Mouse (Mus musculus): ENCODE measurements around the gene Tex44. TPM values are rescaled to one million over a fixed set of nuclear protein-coding genes. Genes with fewer than 3 reads are reported as not detected.

The Tex44 gene
- polyA plus RNA-seq, 1 experiment = not detected

- Histone ChIP-seq H3K4me3 (replicated peaks) (no peak overlapping the region), H3K9me3 (no peaks in the 10 kb centered on the region), H3K4me1 (peaks cover 91% of the 10 kb centered on the region), H3K27me3 (replicated peaks) (no peaks in the 10 kb centered on the region), H3K36me3 (replicated peaks; ENCODE audit: low read length) (peaks cover 5% of the 10 kb centered on the region)
- TF ChIP-seq GATA1 (IDR thresholded peaks at IDR 0.05; ENCODE audit: borderline replicate concordance, low read length) (no peak), FLI1 (IDR thresholded peaks at IDR 0.05; ENCODE audit: low read length) (no peak)
Observed at GRCm38 (mm10) chr1:86398222-86398621, 27.9 kb upstream of the Tex44 start.

GRCm38 (mm10) chr1:86399322-86399721 lies 26.8 kb upstream of the Tex44 start:
- TF ChIP-seq GATA1 (IDR thresholded peaks at IDR 0.05; ENCODE audit: borderline replicate concordance, low read length) (no peak), FLI1 (IDR thresholded peaks at IDR 0.05; ENCODE audit: low read length) (no peak)
- H3K4me1 ChIP-seq = peaks cover 89% of the 10 kb centered on the region
- H3K9me3 ChIP-seq = no peaks in the 10 kb centered on the region
- H3K27me3 ChIP-seq (replicated peaks) = no peaks in the 10 kb centered on the region
- H3K4me3 ChIP-seq (replicated peaks) = peak overlapping the region; percentile 25
- H3K36me3 ChIP-seq (replicated peaks; ENCODE audit: low read length) = peaks cover 7% of the 10 kb centered on the region

GRCm38 (mm10) chr1:86400096-86400754 lies 25.9 kb upstream of the Tex44 start:
- Histone ChIP-seq H3K9me3 (peaks cover 3% of the 10 kb centered on the region; the same call in 1 of the 2 replicates), H3K4me1 (peaks cover 88% of the 10 kb centered on the region), H3K4me3 (replicated peaks) (no peak overlapping the region), H3K36me3 (replicated peaks; ENCODE audit: low read length) (peaks cover 12% of the 10 kb centered on the region), H3K27me3 (replicated peaks) (no peaks in the 10 kb centered on the region)
- TF ChIP-seq FLI1 (IDR thresholded peaks at IDR 0.05; ENCODE audit: low read length) = no peak

- peaks cover 3% of the 10 kb centered on the region; the same call in 1 of the 2 replicates for H3K9me3 ChIP-seq
- no peak for TF ChIP-seq GATA1 (IDR thresholded peaks at IDR 0.05; ENCODE audit: borderline replicate concordance, low read length)
- no peak for TF ChIP-seq FLI1 (IDR thresholded peaks at IDR 0.05; ENCODE audit: low read length)
- H3K27me3 ChIP-seq (replicated peaks) = no peaks in the 10 kb centered on the region
- peaks cover 90% of the 10 kb centered on the region for H3K4me1 ChIP-seq
- no peak overlapping the region for H3K4me3 ChIP-seq (replicated peaks)
- H3K36me3 ChIP-seq (replicated peaks; ENCODE audit: low read length) = peaks cover 11% of the 10 kb centered on the region
Observed at GRCm38 (mm10) chr1:86404834-86405233, 21.3 kb upstream of the Tex44 start.

GRCm38 (mm10) chr1:86406313-86406712 lies 19.8 kb upstream of the Tex44 start:
- Histone ChIP-seq H3K36me3 (replicated peaks; ENCODE audit: low read length) (peaks cover 11% of the 10 kb centered on the region), H3K4me1 (peaks cover 91% of the 10 kb centered on the region), H3K27me3 (replicated peaks) (no peaks in the 10 kb centered on the region), H3K9me3 (peaks cover 3% of the 10 kb centered on the region; the same call in 1 of the 2 replicates), H3K4me3 (replicated peaks) (peak overlapping the region; percentile 77)
- no peak for TF ChIP-seq GATA1 (IDR thresholded peaks at IDR 0.05; ENCODE audit: borderline replicate concordance, low read length)
- TF ChIP-seq FLI1 (IDR thresholded peaks at IDR 0.05; ENCODE audit: low read length) = no peak

GRCm38 (mm10) chr1:86406914-86407313 lies 19.2 kb upstream of the Tex44 start:
- Histone ChIP-seq H3K9me3 (peaks cover 3% of the 10 kb centered on the region; the same call in 1 of the 2 replicates), H3K27me3 (replicated peaks) (no peaks in the 10 kb centered on the region), H3K36me3 (replicated peaks; ENCODE audit: low read length) (peaks cover 11% of the 10 kb centered on the region), H3K4me3 (replicated peaks) (peak overlapping the region; percentile 77), H3K4me1 (peaks cover 91% of the 10 kb centered on the region)
- TF ChIP-seq GATA1 (IDR thresholded peaks at IDR 0.05; ENCODE audit: borderline replicate concordance, low read length) = no peak
- TF ChIP-seq FLI1 (IDR thresholded peaks at IDR 0.05; ENCODE audit: low read length) = no peak

- H3K36me3 ChIP-seq (replicated peaks; ENCODE audit: low read length) = peaks cover 11% of the 10 kb centered on the region
- no peaks in the 10 kb centered on the region for H3K27me3 ChIP-seq (replicated peaks)
- peaks cover 86% of the 10 kb centered on the region for H3K4me1 ChIP-seq
- H3K9me3 ChIP-seq = peaks cover 3% of the 10 kb centered on the region; the same call in 1 of the 2 replicates
- peak overlapping the region; percentile 17 for H3K4me3 ChIP-seq (replicated peaks)
- TF ChIP-seq GATA1 (IDR thresholded peaks at IDR 0.05; ENCODE audit: borderline replicate concordance, low read length) (no peak), FLI1 (IDR thresholded peaks at IDR 0.05; ENCODE audit: low read length) (no peak)
Observed at GRCm38 (mm10) chr1:86408515-86408914, 17.6 kb upstream of the Tex44 start.

GRCm38 (mm10) chr1:86409476-86409875 lies 16.7 kb upstream of the Tex44 start:
- H3K4me1 ChIP-seq = peaks cover 88% of the 10 kb centered on the region
- no peaks in the 10 kb centered on the region for H3K27me3 ChIP-seq (replicated peaks)
- TF ChIP-seq GATA1 (IDR thresholded peaks at IDR 0.05; ENCODE audit: borderline replicate concordance, low read length) (no peak), FLI1 (IDR thresholded peaks at IDR 0.05; ENCODE audit: low read length) (no peak)
- H3K9me3 ChIP-seq = peaks cover 3% of the 10 kb centered on the region; the same call in 1 of the 2 replicates
- H3K36me3 ChIP-seq (replicated peaks; ENCODE audit: low read length) = peaks cover 8% of the 10 kb centered on the region
- H3K4me3 ChIP-seq (replicated peaks) = no peak overlapping the region

GRCm38 (mm10) chr1:86414715-86415114 lies 11.4 kb upstream of the Tex44 start:
- no peaks in the 10 kb centered on the region for H3K36me3 ChIP-seq (replicated peaks; ENCODE audit: low read length)
- H3K4me1 ChIP-seq = peaks cover 86% of the 10 kb centered on the region
- no peak overlapping the region for H3K4me3 ChIP-seq (replicated peaks)
- no peak for TF ChIP-seq FLI1 (IDR thresholded peaks at IDR 0.05; ENCODE audit: low read length)
- no peak for TF ChIP-seq GATA1 (IDR thresholded peaks at IDR 0.05; ENCODE audit: borderline replicate concordance, low read length)
- no peaks in the 10 kb centered on the region for H3K9me3 ChIP-seq
- no peaks in the 10 kb centered on the region for H3K27me3 ChIP-seq (replicated peaks)

GRCm38 (mm10) chr1:86415144-86415543 lies 11.0 kb upstream of the Tex44 start:
- TF ChIP-seq GATA1 (IDR thresholded peaks at IDR 0.05; ENCODE audit: borderline replicate concordance, low read length) (no peak), FLI1 (IDR thresholded peaks at IDR 0.05; ENCODE audit: low read length) (no peak)
- Histone ChIP-seq H3K36me3 (replicated peaks; ENCODE audit: low read length) (no peaks in the 10 kb centered on the region), H3K9me3 (no peaks in the 10 kb centered on the region), H3K4me1 (peaks cover 85% of the 10 kb centered on the region), H3K4me3 (replicated peaks) (peak overlapping the region; percentile 68), H3K27me3 (replicated peaks) (no peaks in the 10 kb centered on the region)
